Mouse (Mus musculus) heart, embryonic 10.5 days (tissue): Measurements from ENCODE around the gene Sorbs1. TPM values are rescaled to one million over a fixed set of nuclear protein-coding genes. Genes with fewer than 3 reads are reported as not detected.

Experiments
- DNase-seq: peaks from one replicate; pipeline ENCODE4 v3.0.0-alpha.2; 2017; ENCODE audit warnings: low spot score
- H3K27ac ChIP-seq: fragments of 300-500 bp; sonication (generic); 2 replicates; pipeline ENCODE4 v1.5.1; 2016; ENCODE audit warnings: mild to moderate bottlenecking
- H3K27me3 ChIP-seq: fragments of 300-500 bp; sonication (generic); 2 replicates; pipeline ENCODE4 v1.6.1; 2016; ENCODE audit warnings: mild to moderate bottlenecking; ENCODE audit not compliant: poor library complexity, insufficient read depth, severe bottlenecking
- H3K36me3 ChIP-seq: fragments of 300-500 bp; sonication (generic); 2 replicates; pipeline ENCODE4 v1.6.1; 2016; ENCODE audit warnings: mild to moderate bottlenecking, moderate library complexity
- H3K4me1 ChIP-seq: fragments of 300-500 bp; sonication (generic); 2 replicates; pipeline ENCODE4 v1.6.1; 2016; ENCODE audit warnings: mild to moderate bottlenecking
- H3K4me3 ChIP-seq: fragments of 300-500 bp; sonication (generic); 2 replicates; pipeline ENCODE4 v1.5.1; 2016; ENCODE audit warnings: mild to moderate bottlenecking, moderate library complexity
- H3K9me3 ChIP-seq: fragments of 300-500 bp; sonication (generic); 2 replicates; pipeline ENCODE4 v1.6.1; 2016; ENCODE audit warnings: mild to moderate bottlenecking, moderate library complexity
- WGBS: fragments of 180-500 bp; shearing (Covaris S2); methylation state at CpG from one replicate; pipeline ENCODE4 v1.1.7; 2016; 5-methylcytosine and 5-hydroxymethylcytosine counted together
- polyA plus RNA-seq: library from polyadenylated mRNA; unstranded; fragments of >200 nt; fragmentation: Nextera tagmentation; extraction: Ambion mirVana; gene quantifications from 2 replicates; pipeline ENCODE4 v1.2.1, GENCODE M21; 2016

Gene Sorbs1
- polyA plus RNA-seq, 1 experiment from 2014 or later: 71.2 TPM

DNA sequence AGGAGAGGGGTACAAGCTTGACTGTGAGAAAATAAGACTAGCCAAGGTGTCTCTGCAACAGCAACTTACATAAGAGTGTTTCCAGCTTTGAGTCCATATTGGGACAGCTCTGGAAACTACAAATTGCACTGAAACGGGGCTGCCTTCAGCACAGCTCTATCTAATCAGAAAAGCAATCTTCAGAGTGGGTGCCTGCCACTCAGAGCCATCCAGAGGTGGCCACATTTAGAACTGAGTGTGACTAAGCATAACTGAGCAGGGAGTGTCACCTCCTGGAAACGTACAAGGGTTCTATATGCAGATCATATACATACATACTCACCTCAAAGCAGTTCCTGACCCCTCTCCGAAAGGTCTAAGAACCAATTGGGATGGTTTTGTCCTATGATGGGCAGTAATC is 71.2 kb downstream of the Sorbs1 start:
- Histone ChIP-seq H3K4me1 (peaks cover 46% of the 10 kb centered on the region), H3K36me3 (peaks cover 23% of the 10 kb centered on the region), H3K27ac (peak overlapping the region; percentile 32; the same call in 1 of the 2 replicates), H3K27me3 (no peaks in the 10 kb centered on the region), H3K4me3 (no peak overlapping the region), H3K9me3 (no peaks in the 10 kb centered on the region)
- WGBS: 45% methylated on average over 3 of the region's 3 CpGs
- DNase-seq: no peak

DNA sequence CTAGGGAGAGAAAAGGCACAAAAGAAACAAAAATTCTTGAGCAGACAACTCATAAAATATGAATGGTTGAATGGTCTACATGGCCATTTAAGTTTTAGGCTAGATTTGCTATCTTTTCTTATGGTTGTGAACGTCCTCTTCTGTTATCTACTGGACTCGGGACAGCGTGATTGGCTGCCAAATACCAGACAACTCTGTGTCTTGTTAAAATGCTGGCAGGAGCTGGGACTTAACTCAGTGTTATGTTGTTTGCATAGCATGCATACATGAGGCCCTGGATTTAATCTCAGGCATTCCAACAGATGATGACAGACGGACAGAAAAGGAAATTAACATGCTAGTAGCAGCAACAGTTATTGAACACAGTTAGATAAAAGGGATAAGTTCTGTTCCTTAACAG is 72.6 kb downstream of the Sorbs1 start:
- Histone ChIP-seq H3K36me3 (peaks cover 12% of the 10 kb centered on the region), H3K4me1 (peaks cover 60% of the 10 kb centered on the region), H3K27me3 (no peaks in the 10 kb centered on the region), H3K27ac (0 out of 2 replicates have a peak overlapping the region, but pooled peaks have one; percentile 52), H3K4me3 (no peak overlapping the region), H3K9me3 (no peaks in the 10 kb centered on the region)
- 13% methylated on average over 4 of the region's 4 CpGs for WGBS
- no peak for DNase-seq

DNA sequence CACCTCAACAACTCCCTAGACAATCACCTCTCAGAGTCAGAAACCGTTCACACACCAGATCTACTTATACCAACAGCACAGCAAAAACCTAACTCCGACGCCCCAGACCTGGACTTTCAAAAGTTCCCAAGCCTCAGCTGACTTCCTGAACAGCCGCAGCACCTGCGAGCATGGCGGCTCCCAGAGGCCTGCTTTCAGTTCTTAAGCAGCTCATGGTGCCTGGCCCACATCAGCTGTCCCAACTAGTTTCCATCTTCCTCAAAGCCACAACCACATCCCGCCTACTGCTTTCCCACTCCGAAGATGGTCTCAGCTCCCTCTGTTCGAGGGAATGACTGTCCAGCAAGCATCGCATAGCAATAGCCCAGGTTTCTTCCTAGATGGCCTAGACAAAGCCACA is 74.7 kb downstream of the Sorbs1 start:
- Histone ChIP-seq H3K27me3 (no peaks in the 10 kb centered on the region), H3K27ac (peak overlapping the region; percentile 70; the same call in 1 of the 2 replicates), H3K4me1 (peaks cover 80% of the 10 kb centered on the region), H3K36me3 (peaks cover 4% of the 10 kb centered on the region; the same call in 1 of the 2 replicates), H3K4me3 (no peak overlapping the region), H3K9me3 (no peaks in the 10 kb centered on the region)
- DNase-seq: no peak
- whole genome bisulfite sequencing: 83% methylated on average over 10 of the region's 10 CpGs

DNA sequence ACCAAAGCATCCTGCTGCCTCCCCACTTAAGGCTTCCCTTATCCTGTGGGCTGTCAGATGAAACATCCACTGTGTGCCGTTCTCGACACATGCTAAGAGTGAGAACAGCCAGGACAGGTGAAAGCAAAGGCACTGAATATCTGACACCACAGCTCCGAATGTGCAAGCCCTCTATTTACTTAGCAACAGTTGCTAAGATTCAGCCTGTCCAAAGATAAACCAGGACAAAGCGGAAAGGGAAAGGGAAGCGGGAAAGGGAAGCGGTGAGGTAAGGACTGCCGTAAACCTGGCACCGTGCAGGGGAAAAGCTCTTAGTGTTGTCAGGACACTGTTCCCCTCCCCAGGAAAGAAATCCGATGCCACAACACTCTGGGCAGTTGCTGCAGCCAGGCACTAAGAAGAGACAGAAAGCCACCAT is 75.9 kb downstream of the Sorbs1 start:
- peak overlapping the region; percentile 70 for H3K27ac ChIP-seq
- no peaks in the 10 kb centered on the region for H3K9me3 ChIP-seq
- 7% methylated on average over 9 of the region's 9 CpGs for WGBS
- H3K27me3 ChIP-seq: no peaks in the 10 kb centered on the region
- DNase-seq: peak; percentile 86
- H3K4me1 ChIP-seq: peaks cover 82% of the 10 kb centered on the region
- peak overlapping the region; percentile 35 for H3K4me3 ChIP-seq
- no peaks in the 10 kb centered on the region for H3K36me3 ChIP-seq

DNA sequence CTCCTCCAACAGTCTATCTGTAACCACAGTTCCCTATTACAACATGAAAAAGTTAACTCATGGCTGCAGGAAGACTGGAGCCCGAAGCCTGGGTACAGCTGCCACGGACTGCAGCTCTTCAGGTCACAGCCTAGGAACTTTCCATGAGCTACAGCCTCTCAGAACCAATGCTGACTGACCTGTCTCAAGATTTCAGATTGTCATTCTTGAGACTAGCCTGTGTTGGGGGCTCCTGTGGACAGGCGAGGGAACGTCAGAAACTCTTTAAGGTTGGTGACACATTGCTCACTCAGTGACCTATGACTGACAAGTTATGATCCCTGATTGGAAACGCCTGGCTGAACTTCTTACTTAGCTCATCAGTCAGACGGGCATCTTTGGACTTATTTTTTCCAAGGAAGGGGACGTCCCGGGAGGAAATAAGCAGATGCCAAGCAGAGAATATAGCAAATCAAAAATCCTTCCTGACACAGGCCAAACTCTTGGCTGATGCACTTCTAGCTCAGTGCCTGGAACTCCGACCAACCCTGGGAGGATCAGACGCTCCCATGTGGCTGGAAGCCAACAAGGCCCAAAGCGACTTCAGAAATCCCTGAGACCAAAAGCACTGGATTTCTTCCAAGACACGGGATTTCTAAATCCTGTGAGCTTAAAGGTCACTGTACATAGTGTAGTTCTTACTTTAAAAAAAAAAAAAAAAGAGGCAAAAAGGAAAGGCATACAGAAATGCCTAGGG is 76.9 kb downstream of the Sorbs1 start:
- Histone ChIP-seq H3K4me1 (peaks cover 84% of the 10 kb centered on the region), H3K4me3 (no peak overlapping the region), H3K36me3 (no peaks in the 10 kb centered on the region), H3K9me3 (no peaks in the 10 kb centered on the region), H3K27ac (peak overlapping the region; percentile 70), H3K27me3 (no peaks in the 10 kb centered on the region)
- no peak for DNase-seq
- WGBS: 67% methylated on average over 12 of the region's 12 CpGs

DNA sequence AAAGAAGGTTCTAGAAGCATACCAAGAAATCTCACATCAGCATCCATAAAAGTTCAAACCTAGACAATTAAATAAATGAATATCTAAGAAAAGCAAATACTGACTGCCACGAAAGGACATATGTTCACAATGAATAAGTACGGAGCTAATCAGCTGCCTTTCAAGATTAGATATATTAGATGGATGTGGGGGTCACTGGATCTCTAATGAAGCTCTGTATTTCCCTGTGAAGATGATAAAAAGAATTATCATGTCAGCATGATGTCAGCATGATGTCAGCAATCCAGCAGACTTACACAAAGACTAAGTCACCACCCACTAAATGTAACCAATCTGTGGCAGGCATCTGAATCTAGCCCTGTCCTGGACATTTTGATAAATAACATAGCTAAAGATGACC is 77.8 kb downstream of the Sorbs1 start:
- H3K4me1 ChIP-seq: peaks cover 77% of the 10 kb centered on the region
- WGBS: 72% methylated on average over 2 of the region's 2 CpGs
- DNase-seq: no peak
- no peak overlapping the region for H3K4me3 ChIP-seq
- no peaks in the 10 kb centered on the region for H3K36me3 ChIP-seq
- no peak overlapping the region for H3K27ac ChIP-seq
- H3K27me3 ChIP-seq: no peaks in the 10 kb centered on the region
- no peaks in the 10 kb centered on the region for H3K9me3 ChIP-seq

DNA sequence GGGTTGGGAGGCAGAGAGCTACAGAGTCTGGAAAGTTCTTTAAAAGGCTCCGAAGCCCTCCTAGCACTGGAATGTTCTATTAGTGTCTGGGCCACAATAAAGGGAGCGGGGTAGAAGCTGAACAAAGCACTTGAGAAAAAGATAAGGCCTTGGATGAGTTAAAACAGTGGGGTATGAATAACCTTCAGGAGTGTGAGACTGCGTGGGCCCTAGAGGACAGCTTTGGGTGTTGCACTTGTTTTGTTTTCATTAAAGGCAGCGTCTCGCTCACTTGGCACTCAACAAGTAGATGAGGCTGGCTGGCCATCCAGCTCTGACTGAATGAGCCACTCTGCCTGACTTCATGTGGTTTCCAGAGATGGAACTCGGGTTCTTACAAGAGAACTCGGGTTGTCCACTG is 78.5 kb downstream of the Sorbs1 start:
- 49% methylated on average over 7 of the region's 7 CpGs for WGBS
- Histone ChIP-seq H3K27me3 (no peaks in the 10 kb centered on the region), H3K4me3 (no peak overlapping the region), H3K36me3 (no peaks in the 10 kb centered on the region), H3K27ac (peak overlapping the region; percentile 81), H3K9me3 (no peaks in the 10 kb centered on the region), H3K4me1 (peaks cover 73% of the 10 kb centered on the region)
- no peak for DNase-seq

DNA sequence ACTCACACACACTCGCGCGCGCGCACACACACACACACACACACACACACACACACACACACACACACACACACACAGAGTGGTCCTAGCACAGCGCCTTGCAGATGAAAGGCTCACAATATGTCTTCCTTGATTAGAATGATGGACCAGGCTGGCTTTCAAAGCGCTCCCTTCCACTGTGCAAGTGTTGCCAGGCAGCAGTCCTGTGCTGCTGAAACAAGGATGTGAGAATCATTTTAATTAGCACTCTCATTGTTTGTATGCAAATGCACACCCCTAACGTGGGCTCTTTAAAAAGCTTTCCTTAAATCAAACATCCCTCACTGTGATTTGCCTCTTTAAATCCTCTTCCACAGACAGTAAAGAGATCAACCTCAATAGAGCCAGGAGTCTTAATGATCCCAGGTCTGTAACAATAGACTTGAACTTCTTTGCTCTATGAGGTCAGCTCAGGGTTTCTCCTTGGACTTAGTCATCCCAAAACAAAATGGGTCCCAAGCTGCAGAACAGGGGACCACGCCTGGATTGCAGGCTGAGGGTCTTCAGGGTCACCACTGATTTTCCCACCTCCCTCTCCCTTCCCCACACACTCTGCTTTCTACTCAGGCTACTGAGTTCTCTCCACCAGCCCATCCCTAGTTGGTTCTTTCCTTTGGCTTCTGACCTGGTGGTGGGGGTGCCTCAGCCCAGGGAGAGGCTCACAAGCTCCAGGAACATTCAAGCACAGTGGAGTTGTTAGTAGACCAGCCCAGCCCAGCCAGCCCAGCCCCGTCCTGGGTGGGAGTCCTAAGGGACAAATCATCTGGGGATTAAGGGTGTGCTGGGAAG is 79.3 kb downstream of the Sorbs1 start:
- Histone ChIP-seq H3K9me3 (no peaks in the 10 kb centered on the region), H3K27ac (peak overlapping the region; percentile 81), H3K27me3 (no peaks in the 10 kb centered on the region), H3K36me3 (no peaks in the 10 kb centered on the region), H3K4me1 (peaks cover 81% of the 10 kb centered on the region), H3K4me3 (no peak overlapping the region)
- DNase-seq: no peak
- WGBS: 83% methylated on average over 10 of the region's 10 CpGs

DNA sequence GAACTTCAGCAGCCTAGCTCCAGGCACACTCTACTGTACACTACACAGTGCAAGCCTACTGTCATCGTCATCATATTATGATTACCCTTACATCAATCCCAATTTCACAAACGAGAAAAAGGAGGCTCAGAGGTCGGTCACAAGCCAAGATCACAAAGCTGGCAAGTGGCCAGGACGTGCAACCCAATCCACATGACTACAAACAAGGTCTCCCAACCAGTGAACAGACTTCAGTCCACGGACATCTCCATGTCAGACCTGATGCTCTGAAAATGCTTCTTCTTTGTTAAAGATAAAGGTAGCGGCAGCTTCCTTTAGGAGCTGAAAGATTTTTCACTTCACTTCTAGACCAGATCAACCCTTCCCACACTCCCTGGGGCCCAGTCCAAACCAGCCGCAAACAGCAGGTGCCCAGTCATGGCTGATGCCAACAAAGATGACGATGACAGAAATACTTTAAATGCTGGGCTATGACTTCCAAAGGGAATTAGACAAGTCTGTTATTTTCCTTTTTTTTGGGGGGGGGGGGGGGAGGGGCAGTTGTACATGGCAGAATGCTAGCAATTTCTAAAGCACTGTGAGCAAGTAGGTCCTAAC is 80.2 kb downstream of the Sorbs1 start:
- no peak overlapping the region for H3K27ac ChIP-seq
- H3K27me3 ChIP-seq: no peaks in the 10 kb centered on the region
- no peak overlapping the region for H3K4me3 ChIP-seq
- H3K36me3 ChIP-seq: no peaks in the 10 kb centered on the region
- no peak for DNase-seq
- 71% methylated on average over 8 of the region's 8 CpGs for WGBS
- H3K9me3 ChIP-seq: no peaks in the 10 kb centered on the region
- H3K4me1 ChIP-seq: peaks cover 80% of the 10 kb centered on the region

DNA sequence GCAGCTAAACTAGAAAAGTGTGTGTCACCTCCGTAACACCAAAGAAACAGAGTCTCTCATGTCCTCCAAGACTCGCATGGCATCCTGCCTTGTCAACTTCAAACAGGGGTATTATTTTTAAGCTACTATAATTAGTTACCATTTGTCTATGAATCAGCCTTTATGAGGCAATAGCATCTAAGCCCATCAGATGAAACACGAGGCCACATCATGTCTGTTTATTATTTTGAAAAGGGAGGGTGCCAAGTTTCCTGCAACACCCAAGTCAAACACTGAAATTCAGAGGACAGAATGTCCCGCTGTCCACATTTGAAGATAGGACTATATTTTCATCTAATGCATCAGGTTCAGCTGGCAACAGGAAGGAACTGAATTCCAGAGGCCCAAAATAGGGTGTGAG is 81.6 kb downstream of the Sorbs1 start:
- H3K27ac ChIP-seq: peak overlapping the region; percentile 4; the same call in 1 of the 2 replicates
- DNase-seq: no peak

DNA sequence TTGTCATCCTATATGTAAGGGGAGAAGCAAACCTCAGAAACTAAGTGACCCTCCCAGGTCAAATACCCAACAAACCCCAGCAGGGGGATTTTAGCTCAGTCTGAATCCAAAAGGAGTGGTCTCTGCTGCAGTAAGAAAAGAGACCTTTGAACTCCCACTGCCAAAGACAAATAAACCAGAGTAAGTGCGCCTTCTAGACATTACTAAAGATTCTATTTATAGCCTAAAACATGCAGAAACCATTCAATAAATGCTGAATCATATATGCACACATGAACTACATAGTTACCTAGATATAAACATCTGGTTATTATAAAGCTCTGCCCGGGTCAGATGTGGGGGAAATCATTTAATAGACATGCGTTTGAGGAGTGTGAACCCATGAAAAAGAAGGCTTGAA is 84.0 kb downstream of the Sorbs1 start:
- Histone ChIP-seq H3K27ac (peak overlapping the region; percentile 60; the same call in 1 of the 2 replicates), H3K4me3 (no peak overlapping the region), H3K27me3 (no peaks in the 10 kb centered on the region), H3K9me3 (no peaks in the 10 kb centered on the region), H3K36me3 (no peaks in the 10 kb centered on the region), H3K4me1 (peaks cover 60% of the 10 kb centered on the region)
- no peak for DNase-seq
- 83% methylated on average over 3 of the region's 3 CpGs for WGBS

More for the DNA sequence above, 81.6 kb downstream of the Sorbs1 start:
- H3K36me3 ChIP-seq: no peaks in the 10 kb centered on the region
- no peaks in the 10 kb centered on the region for H3K9me3 ChIP-seq
- 63% methylated on average over 4 of the region's 4 CpGs for WGBS
- H3K27me3 ChIP-seq: no peaks in the 10 kb centered on the region
- no peak overlapping the region for H3K4me3 ChIP-seq
- peaks cover 65% of the 10 kb centered on the region for H3K4me1 ChIP-seq

DNA sequence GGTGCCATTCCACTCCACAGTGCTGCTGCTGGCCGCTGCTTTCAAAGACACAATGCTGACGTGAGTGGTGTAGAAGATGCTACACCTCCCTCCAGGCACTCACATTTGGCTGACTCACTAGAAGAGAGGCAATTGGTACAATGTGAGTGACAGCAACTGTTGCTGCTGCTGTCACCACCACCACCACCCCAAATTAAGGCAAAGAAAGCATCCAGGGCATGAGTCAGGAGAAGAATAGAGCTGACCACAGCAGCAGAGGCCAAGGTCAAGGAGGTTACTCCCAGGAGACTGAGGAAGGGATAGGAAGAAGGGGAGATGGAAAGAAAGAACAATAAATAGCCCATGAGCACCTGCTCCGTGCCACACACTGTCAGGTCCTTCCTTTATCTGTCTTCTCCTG is 84.4 kb downstream of the Sorbs1 start:
- Histone ChIP-seq H3K9me3 (no peaks in the 10 kb centered on the region), H3K27me3 (no peaks in the 10 kb centered on the region), H3K27ac (peak overlapping the region; percentile 60; the same call in 1 of the 2 replicates), H3K4me1 (peaks cover 56% of the 10 kb centered on the region), H3K36me3 (no peaks in the 10 kb centered on the region), H3K4me3 (no peak overlapping the region)
- DNase-seq: no peak
- 54% methylated on average over 3 of the region's 3 CpGs for WGBS
